Mouse (Mus musculus): ENCODE measurements around the gene Mgea5.

Gene Mgea5

DNA sequence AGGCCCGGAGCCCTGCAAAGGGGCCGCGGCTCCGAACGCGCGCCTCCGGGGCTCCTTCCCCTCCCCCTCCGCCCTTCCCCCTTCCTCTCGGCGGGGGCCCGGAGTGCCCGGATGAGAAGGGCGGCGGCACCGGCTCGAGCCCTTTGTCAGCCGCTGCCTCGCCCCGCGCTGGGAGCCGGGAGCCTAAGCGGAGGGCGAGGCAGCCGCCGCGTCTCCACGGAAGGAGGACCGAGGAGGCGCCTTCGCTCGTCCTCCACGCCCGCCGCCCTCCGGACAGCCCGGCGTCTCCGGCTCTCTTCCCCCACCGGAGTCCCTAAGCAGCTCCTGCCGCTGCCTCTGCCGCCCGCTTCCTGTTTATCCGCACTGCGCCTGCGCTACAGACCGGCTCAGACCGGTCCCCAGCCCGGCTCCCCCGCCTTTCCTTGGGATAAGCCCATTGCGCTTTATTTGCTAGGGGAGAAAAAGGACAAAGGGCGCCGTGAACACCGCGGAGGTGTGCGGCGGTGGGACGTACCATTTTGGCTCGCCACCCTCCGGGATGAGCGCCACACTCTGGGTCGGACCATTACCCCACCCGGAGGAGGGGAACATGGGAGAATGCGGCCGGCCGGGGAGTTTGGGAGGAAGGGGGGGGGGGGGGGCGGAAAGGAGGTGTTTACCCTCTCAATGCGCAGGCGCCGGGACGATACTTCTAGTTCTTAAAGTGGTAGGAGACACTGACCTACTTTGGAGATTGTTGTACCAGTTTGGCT, at the start of gene Mgea5:
Gene Mgea5 (minus strand): TSS at position 657 of the 752 bp plus-strand sequence.
- CTCF ChIA-PET: no interaction called here
- POLR2A ChIA-PET: interaction anchor here (0.5 to 27.3 kb wide), 24 partner anchors 10 to 1894 kb away, joined by 3 to 671 read pairs (median 4); partner anchors contain the start of genes Npm3 (in 2 of the 4), Fgf8 (in 1 of the 4) and Lbx1 (in 1 of the 4)

DNA sequence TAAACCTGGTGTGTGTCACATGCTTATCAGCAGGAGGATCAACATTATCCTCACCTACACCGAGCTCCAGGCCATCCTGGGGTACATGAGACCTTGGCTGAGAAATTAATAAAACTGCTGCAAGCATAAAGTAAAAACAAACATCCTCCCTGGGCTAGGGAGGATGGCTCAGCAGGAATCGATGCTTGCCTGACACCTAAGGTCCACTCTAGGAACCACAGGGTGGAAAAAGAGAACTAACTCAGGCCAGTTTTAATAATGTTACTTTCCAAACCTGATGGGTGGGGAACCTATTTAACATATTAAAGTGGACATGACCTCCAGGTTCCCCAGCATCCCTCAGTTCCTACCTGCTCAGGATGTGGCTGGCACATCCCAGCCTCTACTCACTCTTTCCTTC, 47.0 kb upstream of the Mgea5 start:
- CTCF ChIA-PET: no interaction called here
- POLR2A ChIA-PET: interaction anchor here in 1 of 4 experiments (0.6 kb wide), 1 partner anchor 1035 kb away, joined by 3 read pairs; no protein-coding TSS in a partner anchor

DNA sequence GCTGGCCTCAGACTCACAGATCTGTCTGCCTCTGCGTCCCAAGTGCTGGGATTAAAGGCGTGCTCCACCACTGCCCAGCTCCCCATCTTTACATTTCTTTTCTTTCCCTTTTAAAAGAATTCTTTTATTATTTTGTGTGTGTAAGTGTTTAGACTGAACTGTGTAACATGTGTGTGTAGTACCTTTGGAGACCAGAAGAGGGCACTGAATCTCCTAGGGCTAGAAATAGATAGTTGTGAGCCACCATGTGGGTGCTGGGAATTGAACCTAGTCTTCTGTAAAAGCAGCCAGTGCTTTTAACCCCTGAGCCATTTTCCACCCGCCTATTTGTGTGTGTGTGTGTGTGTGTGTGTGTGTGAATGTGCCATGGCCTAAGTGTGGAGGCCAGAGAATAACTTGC, 44.1 kb upstream of the Mgea5 start:
- POLR2A ChIA-PET: interaction anchor here (0.8 to 1.9 kb wide), 8 partner anchors 8 to 1899 kb away, joined by 3 to 14 read pairs (median 4); partner anchors contain the start of gene Kcnip2 (in 1 of the 4)
- CTCF ChIA-PET: interaction anchor here (0.6 to 1.3 kb wide), 9 partner anchors 9 to 709 kb away, joined by 3 to 6 read pairs (median 3); no protein-coding TSS in a partner anchor

DNA sequence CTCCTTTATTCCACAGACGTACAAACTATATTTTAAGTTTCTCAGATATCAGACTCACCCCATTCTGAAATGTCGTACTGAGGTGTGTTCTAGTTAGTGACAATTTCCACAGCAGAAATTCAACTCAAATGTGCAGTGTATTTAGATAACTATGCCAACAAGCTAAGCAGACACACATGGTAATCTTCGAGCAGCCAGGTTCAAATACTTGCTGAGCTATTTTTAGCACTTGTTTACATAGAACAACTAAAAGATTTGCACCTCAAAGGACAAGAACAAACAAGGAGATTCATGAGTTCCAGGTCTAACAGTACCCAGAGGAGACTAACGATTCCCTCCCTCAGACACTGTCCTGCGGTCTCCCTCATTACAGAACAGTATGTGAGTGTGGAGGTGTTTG, 43.5 kb upstream of the Mgea5 start:
- POLR2A ChIA-PET: interaction anchor here (0.7 to 1.9 kb wide), 11 partner anchors 8 to 1898 kb away, joined by 3 to 14 read pairs (median 3); partner anchors contain the start of gene Kcnip2 (in 1 of the 4)
- CTCF ChIA-PET: interaction anchor here (0.5 to 1.3 kb wide), 11 partner anchors 9 to 277 kb away, joined by 3 to 6 read pairs (median 3); no protein-coding TSS in a partner anchor

DNA sequence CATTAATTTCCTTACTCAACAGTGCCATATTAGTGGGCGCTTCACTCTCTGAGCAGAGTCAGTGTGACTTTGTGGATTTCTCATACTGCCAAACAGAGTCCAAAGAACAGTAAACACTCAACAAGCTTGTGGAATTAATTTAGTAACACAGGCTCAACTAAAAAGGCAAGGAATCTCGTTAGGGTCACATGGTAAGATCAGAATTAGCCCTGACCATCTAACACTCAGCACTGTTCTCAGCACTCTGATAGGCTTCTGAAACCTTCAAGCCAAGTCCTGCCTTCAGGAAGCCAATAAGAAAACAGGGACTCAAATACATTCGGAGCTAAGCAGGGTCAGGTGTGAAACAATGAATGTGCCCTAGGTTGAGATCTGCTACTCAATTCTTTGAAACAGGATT, 42.5 kb upstream of the Mgea5 start:
- POLR2A ChIA-PET: interaction anchor here in 1 of 4 experiments (0.6 to 1.9 kb wide), 3 partner anchors 10 to 97 kb away, joined by 3 to 14 read pairs (median 4); partner anchors contain the start of gene Kcnip2
- CTCF ChIA-PET: interaction anchor here in 1 of 4 experiments (1.1 kb wide), 1 partner anchor 186 kb away, joined by 3 read pairs; no protein-coding TSS in a partner anchor

DNA sequence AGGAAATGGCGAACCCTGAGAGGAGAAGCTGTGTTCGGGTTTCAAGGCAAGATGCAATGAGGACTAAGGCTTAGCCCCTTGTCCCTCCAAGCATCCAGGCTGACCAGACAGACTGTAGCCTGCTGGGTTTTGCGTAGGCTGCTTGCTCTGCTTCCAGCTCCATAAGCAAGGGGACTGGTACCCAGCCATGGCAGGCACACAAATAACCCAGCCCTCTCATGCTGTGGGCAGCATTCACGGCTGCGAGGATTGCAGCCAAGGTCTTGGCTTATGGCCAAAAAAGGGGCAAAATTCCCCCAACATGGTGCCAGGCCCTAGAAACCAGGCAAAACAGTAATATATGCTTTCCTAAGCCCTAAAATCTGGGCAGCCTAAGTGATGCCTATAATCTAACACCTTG, 38.2 kb upstream of the Mgea5 start:
- ChIA-PET CTCF (interaction anchor here in 2 of 4 experiments (0.6 to 2.1 kb wide), 4 partner anchors 14 to 504 kb away, joined by 3 to 6 read pairs (median 4); no protein-coding TSS in a partner anchor), POLR2A (interaction anchor here in 1 of 4 experiments (0.5 to 1.1 kb wide), 2 partner anchors 9 to 496 kb away, joined by 3 to 4 read pairs; no protein-coding TSS in a partner anchor)

DNA sequence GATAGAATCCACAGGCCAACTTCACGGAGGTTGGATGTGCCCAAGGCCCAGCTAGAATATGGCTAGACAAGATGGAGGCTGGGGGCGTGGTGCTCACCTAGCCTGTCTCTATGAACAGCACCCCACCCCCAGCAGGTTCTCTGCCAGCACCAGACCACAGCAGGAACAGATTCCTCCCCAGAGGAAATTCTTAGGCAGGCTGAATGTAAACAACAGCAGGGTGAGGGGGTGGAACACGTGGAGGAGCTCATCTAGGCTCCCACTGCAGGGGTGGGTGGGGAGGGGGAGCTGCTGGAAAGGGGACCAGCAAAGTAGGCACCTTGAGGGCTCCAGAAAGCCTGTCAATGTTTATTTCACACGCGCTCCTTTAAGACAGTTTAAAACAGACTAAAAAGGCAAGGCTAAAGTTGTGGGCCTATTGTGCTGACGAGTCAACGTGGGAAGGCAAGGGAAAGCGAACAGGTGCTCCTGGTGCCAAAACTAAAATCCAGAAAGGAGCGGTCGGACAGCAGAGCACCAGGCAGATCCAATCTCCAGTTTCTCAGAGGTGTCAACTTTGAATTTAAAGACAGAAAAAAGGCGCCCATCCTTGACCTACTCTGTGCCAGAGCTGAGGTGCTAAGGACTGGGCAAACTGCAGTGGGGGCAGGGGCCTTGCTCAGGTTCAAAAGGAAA, 34.3 kb upstream of the Mgea5 start:
- ChIA-PET POLR2A (interaction anchor here in 3 of 4 experiments (0.6 to 3.8 kb wide), 21 partner anchors 9 to 323 kb away, joined by 3 to 15 read pairs (median 4); partner anchors contain the start of gene Mgea5 (in 1 of the 3)), CTCF (interaction anchor here in 3 of 4 experiments (0.5 to 3.0 kb wide), 7 partner anchors 9 to 209 kb away, joined by 3 to 11 read pairs (median 5); no protein-coding TSS in a partner anchor)

DNA sequence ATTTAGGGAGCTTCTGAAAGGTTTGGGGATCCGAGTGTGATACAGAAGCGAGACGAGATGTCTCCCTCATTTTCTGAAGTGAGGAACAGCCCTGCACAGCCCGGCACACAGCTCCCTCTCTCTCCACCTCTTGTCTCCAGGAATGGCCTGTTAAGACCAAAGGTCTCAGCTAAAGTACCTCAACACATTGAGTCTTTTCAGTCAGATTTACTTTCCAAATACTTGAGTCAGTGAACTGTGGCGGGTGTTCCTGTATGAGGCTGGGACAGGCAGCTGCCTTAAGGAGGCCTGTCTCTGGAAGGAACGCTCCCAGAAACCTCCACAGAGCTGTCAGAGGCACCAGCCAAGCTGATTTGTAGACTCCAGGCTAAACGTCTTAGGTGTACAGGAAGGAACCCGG, 33.1 kb upstream of the Mgea5 start:
- CTCF ChIA-PET: interaction anchor here (0.5 to 3.0 kb wide), 15 partner anchors 12 to 559 kb away, joined by 3 to 18 read pairs (median 4); no protein-coding TSS in a partner anchor

DNA sequence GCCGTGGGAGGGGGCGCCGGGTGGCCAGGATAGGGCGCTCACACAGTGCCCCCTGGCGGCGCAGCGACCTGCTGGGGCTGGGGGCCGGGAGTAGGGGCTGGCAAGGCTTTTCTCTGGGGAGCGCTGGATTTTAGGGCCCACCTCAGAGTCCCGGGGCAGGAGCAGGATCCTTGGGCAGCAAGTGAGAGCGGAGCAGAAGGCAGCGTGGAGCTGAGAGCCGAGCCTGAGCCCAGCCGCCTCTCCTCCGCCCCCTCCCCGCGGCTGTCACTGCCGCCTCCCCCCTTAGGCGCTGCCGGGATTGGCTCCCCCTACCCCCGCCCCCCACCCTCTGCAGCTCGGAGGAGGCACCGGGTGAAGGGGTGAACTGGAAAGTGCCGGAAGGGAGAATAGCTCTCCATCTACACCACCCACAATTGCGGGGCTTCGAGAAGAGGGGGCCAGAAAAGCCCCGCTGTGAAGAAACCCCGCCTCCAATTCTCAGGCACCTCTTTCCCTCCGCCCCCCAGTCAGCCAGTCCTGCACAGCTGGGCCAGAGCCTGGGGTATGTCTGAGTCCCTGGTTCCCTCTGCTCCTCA, 32.3 kb upstream of the Mgea5 start, which contains the start of gene Kcnip2:
Gene Kcnip2 (minus strand): TSS at position 231 of the 575 bp plus-strand sequence.
- ChIA-PET CTCF (interaction anchor here (0.6 to 3.0 kb wide), 17 partner anchors 11 to 1121 kb away, joined by 3 to 11 read pairs (median 4); partner anchors contain the start of gene Sufu (in 1 of the 4)), POLR2A (interaction anchor here in 2 of 4 experiments (0.6 to 3.8 kb wide), 17 partner anchors 11 to 638 kb away, joined by 3 to 15 read pairs (median 3); partner anchors contain the start of gene Armh3 (in 1 of the 2))

More for the DNA sequence above, 33.1 kb upstream of the Mgea5 start:
- POLR2A ChIA-PET: interaction anchor here (0.6 to 3.8 kb wide), 17 partner anchors 9 to 388 kb away, joined by 3 to 15 read pairs (median 3); partner anchors contain the start of gene Armh3 (in 1 of the 4)

DNA sequence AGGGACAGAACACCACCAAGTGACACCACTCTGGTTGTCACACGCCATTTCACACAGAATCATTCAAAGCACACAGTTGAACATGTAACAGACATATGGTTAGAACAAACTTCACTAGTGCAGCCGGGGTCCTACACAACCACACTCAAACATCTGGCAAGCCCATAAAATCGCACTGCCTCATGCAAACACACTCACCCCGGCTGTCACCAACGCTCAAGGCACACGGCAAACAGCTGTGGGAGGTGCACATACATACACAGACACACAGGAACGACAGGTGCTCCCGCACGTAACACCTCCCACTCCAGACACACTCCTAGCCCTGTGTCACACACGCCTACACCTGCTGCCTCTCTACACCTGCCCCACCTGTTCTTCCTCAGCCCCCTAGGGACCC, 31.5 kb upstream of the Mgea5 start:
- POLR2A ChIA-PET: interaction anchor here in 2 of 4 experiments (0.7 to 3.8 kb wide), 11 partner anchors 10 to 638 kb away, joined by 3 to 15 read pairs (median 3); partner anchors contain the start of gene Armh3 (in 1 of the 2)
- CTCF ChIA-PET: interaction anchor here in 3 of 4 experiments (0.5 to 3.0 kb wide), 7 partner anchors 10 to 1885 kb away, joined by 3 to 11 read pairs (median 4); partner anchors contain the start of gene Sufu (in 1 of the 3)

DNA sequence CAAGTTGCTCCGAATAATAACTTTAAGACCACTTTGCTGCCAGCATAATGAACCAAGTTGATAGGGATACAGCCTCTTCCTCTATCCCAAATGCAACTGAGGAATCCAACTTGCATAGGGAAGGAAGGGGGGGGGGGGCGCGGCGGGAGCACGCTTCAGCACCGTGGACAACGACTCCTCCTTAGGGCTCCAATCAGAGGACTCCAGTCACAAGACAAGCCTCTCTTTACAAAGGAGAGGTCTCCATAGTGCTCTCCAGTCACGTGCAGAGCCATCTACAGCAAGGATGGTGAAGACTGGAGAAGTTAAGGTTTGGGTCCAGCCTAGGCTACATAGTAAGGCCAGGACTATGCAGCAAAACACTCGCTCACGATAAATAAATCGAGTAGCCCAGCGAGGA, 30.2 kb upstream of the Mgea5 start:
- POLR2A ChIA-PET: interaction anchor here in 3 of 4 experiments (0.5 to 3.8 kb wide), 15 partner anchors 8 to 461 kb away, joined by 3 to 15 read pairs (median 3); partner anchors contain the start of gene Mgea5 (in 1 of the 3)
- CTCF ChIA-PET: interaction anchor here (0.6 to 2.5 kb wide), 17 partner anchors 8 to 531 kb away, joined by 3 to 14 read pairs (median 4); no protein-coding TSS in a partner anchor

DNA sequence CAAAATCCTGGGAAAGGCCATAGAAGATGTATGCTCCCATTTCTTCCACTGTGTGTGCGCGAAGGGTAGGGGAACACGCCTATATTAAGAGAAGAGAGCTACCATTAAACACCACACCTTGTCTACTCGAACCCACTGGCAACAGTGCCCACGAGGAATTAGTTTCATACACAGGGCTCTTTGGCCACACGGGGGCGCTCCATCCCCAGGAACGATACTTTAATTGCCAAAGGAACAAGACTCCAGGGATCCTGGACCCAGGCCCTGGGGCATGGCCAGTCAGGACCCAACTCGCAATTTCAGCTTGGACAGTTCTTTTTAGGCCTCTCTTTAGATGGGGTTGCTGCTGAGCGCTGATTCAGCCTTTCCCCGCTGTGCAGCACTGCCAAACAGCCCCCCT, 29.6 kb upstream of the Mgea5 start:
- CTCF ChIA-PET: interaction anchor here (0.6 to 2.5 kb wide), 17 partner anchors 8 to 531 kb away, joined by 3 to 14 read pairs (median 5); no protein-coding TSS in a partner anchor
- POLR2A ChIA-PET: interaction anchor here in 3 of 4 experiments (0.5 to 1.6 kb wide), 15 partner anchors 8 to 462 kb away, joined by 3 to 5 read pairs (median 3); partner anchors contain the start of gene Mgea5 (in 1 of the 3)

DNA sequence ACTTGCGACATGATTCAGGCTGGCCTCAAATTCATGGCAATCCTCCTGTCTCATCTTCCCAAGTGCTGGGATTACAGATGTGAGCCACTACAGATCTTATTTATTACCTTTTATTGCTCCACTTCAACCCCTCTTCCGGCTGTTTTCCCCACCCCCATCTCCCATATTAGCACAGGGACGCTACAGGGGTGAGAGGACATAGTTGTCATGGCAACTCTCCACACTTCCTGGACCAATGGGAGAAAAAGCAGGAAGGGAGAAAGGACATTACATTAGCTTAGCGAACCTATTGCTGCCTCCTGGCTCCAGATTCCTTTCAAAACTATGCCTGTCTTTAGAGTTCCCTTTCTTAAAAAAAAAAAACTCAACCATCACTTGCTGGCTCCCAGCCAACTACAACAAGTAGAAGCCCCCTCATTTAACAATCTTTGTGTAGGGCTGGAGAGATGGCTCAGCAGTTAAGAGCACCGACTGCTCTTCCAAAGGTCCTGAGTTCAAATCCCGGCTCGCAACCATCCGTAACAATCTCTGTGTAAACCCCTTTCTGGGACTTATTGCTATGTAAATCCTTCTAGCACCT, 29.1 kb upstream of the Mgea5 start:
- POLR2A ChIA-PET: interaction anchor here in 3 of 4 experiments (0.6 to 2.3 kb wide), 22 partner anchors 8 to 263 kb away, joined by 3 to 11 read pairs (median 3); partner anchors contain the start of genes Mgea5 (in 2 of the 3) and Nolc1 (in 1 of the 3)
- CTCF ChIA-PET: interaction anchor here (0.6 to 2.5 kb wide), 13 partner anchors 8 to 216 kb away, joined by 3 to 14 read pairs (median 5); no protein-coding TSS in a partner anchor

DNA sequence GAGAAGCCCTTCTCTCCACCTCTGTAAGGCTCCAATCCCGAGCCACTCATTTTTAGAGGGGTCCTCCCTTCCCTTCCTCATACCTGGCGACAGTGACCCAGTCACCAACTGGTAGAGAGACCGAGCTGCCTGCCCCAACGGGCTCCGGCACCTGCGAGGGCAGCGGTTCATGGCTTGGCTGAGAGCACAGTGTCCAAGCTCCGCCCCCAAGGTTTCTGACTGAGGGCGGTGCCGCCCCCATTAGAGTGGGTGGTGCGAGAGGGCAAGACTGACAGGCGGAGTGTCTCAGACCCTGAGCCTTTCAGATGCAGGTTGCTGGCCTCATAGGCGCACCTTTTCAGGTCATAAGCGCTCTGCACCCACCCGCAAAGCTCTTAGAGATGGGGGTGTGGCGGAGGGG, 28.5 kb upstream of the Mgea5 start:
- CTCF ChIA-PET: interaction anchor here in 3 of 4 experiments (0.6 to 2.5 kb wide), 11 partner anchors 11 to 1212 kb away, joined by 3 to 14 read pairs (median 4); no protein-coding TSS in a partner anchor
- POLR2A ChIA-PET: interaction anchor here in 3 of 4 experiments (0.6 to 2.3 kb wide), 26 partner anchors 10 to 263 kb away, joined by 3 to 11 read pairs (median 3); partner anchors contain the start of genes Mgea5 (in 2 of the 3) and Nolc1 (in 1 of the 3)

DNA sequence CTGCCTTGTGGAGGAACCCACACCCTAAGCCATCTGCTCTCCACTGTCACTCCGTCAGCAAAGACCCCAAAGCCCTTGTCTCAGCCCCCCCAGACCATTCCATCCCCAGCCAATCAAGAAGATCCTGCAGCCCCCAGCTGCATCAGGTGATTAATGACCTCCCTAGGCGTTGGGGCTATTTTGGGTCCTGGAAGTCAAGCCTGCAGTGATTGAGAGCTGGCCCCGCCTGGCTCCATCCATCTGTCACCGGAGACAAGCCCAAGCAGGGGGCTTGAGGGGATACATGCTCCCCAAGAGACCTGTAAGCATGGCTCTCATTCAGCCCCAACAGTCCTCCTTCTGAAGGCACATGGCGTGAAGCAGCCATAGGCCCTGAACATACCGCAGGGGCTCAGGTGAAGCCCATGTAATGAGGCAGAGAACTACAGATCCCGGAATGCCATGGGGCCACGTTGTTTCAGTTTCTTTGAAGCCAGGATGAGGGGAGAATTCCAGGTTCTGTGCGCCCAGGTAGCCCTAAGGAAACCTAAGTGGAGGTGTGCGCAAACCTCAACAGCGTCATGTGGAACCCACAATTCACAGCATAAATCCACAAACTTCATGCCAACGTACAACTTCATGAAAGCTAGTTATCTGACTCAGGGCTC, 27.5 kb upstream of the Mgea5 start:
- ChIA-PET CTCF (interaction anchor here in 2 of 4 experiments (0.6 to 1.5 kb wide), 3 partner anchors 34 to 141 kb away, joined by 3 to 5 read pairs (median 4); partner anchors contain the start of gene Npm3 (in 1 of the 2)), POLR2A (interaction anchor here in 3 of 4 experiments (0.6 to 2.3 kb wide), 17 partner anchors 9 to 264 kb away, joined by 3 to 12 read pairs (median 3); partner anchors contain the start of genes Mgea5 (in 1 of the 3) and Nolc1 (in 1 of the 3))

DNA sequence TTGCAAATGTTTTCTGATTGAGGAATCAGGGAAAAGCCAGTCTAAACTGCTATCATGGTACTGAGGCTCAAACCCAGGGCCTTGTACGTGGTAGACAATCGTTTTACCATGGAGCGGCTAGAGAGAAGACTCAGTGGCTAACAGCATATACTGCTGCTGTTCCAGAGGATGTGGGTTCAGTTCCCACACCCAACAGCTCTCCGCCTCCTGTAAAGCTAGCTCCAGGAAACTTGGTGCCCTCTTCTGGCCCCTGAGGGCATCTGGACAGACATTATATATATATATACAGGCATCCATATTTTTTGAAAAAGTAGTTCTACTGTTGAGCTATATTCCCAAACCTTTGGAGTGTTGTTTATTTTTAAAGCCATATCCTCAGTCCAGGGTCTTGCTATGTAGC, 24.1 kb upstream of the Mgea5 start:
- ChIA-PET POLR2A (interaction anchor here in 3 of 4 experiments (0.7 to 4.3 kb wide), 9 partner anchors 9 to 196 kb away, joined by 3 to 24 read pairs (median 3); no protein-coding TSS in a partner anchor), CTCF (interaction anchor here (0.5 to 1.3 kb wide), 7 partner anchors 15 to 402 kb away, joined by 3 to 10 read pairs (median 3); no protein-coding TSS in a partner anchor)
